Mouse (Mus musculus) spleen, adult 10 weeks (tissue): ENCODE data around the gene Arid3c. TPM values are rescaled to one million over a fixed set of nuclear protein-coding genes. Genes with fewer than 3 reads are reported as not detected.

Source experiments
- polyA plus RNA-seq: library from polyadenylated mRNA; stranded (reverse); fragments of 350-450 nt; fragmentation: Illumina TruSeq; extraction: RNeasy Lipid Tissue Mini Kit (QIAGEN cat#74804); gene quantifications from one replicate; pipeline ENCODE4 v1.2.3, GENCODE M21; 2015; ENCODE audit warnings: low replicate concordance; ENCODE audit not compliant: insufficient read depth

Gene Arid3c
- polyA plus RNA-seq, result not detected

DNA sequence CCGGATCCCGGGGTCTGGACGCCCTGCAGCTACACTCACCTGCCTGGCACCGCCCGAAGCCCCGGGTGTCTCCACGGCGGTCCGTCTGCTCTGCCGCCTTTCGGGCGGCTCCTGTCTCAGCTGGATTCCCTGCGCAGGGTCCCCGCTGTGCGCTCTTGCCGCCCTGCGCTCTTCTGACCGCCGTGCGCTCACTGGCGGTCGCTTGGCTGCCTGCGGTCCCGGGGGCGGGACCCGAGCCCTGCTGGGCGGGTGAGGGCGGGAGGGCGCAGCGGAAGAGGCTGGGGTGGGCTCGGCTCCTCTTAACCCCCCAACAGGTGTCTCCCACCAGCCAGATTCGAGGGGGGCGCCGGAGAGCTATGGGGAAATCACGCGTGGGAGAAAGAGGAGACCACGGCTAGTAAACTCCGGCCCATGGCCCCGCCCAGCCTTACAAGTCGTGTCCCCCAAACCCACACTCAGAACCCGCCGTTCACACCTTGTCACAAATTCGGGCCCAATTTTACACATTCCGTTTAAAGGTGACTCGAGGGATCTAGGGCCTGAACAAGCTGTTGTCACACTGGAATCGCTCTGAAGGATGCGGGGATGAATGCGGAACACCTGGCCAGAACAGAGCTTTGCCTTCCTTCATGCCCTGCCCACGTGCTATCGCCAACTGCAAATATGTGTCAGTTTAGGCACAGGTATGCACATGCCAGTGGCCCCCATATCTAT, at the start of gene Arid3c:
TSS of gene Arid3c (minus strand) at position 91 of the 714 bp plus-strand sequence.

DNA sequence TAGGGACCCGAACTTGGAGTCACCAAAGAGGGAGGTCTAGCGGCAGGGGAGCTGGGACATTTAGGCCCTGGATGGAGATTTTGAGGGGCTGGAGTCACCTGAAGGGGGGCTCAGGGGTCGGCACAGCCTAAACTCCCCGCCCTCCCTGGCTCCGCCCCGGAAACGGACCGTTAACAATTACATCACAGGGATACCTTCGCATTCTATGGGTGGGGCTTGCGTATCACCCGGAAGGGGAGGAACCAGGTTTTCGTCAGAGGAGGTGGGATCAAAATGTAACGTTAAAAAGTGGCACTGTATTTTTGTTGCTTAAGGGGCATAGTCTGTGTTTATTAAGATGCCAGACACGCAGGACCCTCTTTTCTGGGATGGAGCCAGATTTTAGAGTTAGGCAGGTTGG, 43.1 kb upstream of the Arid3c start, which contains the start of gene Ccl27a:
TSS of gene Ccl27a (minus strand) at position 246 of the 400 bp plus-strand sequence.

DNA sequence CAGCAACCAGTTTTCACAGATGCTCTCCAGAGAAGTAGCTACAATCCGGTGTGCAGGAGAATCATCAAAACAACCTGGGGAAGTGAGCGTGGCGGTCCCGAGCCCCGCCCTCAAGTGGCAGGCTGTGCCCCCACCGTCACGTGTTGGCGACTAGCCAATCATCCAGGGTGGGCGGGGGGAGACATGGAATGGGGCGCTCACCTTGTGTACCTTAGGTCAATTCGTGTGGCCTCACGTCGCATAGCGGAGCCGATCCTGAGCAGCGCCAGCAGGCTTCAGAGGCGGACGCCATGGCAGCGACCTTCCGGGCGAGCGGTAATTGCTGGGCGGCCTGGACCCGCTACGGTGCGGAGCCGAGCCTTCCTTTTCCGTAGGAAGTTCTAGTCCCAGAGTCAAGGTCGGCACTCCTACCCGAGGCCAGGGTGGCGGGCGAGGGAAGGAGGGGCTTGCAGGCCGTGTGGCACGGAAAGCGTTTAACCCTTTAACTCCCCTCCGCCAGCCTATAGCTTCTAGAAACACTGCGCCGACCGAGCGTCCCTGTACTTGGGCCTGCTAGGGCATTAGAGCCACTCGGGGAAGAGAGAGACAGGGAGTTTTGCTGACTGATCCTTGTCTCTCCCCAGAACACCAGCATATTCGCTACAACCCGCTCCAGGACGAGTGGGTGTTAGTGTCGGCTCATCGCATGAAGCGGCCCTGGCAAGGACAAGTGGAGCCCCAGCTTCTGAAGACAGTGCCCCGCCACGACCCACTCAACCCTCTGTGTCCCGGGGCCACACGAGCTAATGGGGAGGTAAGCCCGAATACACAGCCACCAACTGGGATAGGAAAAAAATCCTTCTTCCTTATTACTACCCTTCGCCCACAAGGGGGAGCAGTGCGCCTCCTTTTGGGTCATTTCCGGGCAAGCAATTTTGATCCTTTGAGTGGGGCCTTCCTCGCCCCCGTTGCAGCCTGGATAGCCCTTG, 24.7 kb upstream of the Arid3c start, which contains the start of gene Sigmar1:
TSS of gene Sigmar1 (minus strand) at position 820 of the 968 bp plus-strand sequence.

DNA sequence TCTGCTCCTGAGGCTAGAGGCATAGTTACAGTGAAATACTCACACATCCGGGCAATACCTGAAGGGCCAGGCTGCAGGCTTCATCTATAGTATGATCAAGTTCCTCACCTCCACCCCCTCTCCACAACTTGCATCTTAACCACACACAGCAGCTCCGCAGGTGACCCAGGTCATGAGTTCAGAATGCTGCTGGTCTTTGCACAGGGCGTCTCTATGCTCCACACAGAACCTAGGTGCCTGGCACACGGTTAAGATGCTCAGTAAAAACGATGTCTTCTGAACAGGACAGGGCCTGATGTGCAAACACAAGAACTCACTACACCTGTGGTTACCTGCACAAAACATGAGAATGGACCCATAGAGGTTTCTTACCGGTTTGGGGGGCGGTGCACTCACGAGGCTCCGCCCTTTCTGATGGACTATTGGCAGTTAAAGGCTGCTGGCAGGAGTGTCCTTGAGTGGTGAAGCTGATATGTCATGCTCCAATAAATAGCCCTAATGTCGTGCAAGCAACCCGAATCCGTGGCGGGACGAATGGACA, 23.9 kb upstream of the Arid3c start, which contains the start of gene Galt:
TSS of gene Galt (plus strand) at position 432 of the 541 bp plus-strand sequence.

DNA sequence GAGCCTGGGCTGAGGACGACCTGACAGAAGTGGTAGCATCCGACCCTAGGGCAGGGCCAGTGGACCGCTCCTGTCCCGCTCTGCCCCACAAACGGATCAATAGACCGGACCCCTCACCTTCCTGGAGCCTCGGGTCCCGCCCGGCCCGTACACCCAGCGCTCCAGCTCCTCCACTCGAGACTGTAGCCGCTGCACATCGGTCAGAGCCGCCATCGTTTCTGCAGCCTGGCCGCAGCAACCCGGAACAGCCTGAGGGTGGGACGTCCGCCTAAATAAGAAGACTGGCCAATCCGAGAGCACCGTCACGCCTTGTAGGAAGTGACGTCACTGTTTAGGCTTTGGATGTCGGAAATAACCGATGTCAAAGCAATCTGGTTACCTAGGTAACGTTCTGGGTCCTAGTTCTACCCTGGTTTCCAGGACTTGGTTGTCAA, 8.0 kb downstream of the Arid3c start, which contains the start of gene Dctn3:
TSS of gene Dctn3 (minus strand) at position 253 of the 434 bp plus-strand sequence.

DNA sequence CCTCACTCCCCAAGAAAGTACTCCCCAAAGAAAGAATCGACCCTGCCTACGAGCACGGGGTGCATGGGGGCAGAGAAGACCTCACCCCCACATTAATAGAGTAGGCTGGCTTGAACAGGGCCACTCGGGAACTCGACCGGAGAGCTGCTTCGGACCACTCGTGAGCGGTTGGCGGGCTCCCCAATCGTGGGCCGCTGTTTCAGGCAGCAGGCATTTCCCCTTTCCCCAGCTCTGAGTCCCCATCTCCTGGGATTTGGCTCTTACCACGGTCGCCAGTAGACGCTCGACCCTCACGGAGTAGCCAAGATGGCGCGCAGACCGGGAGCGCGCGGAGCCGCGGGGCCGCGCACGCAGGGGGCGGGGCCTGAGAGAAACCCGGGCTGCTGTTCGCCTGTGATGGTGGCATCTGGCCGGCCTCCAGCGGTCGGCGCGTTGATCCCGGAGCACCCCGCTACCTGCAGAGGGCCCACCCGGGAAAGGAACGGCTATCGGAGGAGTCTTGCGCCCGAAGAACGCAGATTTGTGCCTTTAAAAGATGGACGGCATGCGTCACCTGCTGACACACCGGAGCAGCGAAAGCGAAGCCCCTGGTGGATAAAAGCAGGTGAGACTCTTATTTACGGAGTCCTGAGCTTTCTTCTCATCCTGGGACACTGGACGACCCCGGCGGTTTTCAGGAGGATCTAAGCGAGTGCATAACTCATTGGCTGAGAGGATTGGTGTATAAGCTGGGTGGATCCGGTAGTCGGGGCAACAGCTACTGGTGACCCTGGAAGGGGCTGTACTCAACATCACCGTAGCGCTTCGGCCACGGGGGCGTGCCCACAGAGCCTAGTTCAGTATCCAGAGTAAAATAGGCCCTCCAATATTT, 17.5 kb downstream of the Arid3c start, which contains the start of gene Rpp25l:
TSS of gene Rpp25l (minus strand) at position 338 of the 871 bp plus-strand sequence.

DNA sequence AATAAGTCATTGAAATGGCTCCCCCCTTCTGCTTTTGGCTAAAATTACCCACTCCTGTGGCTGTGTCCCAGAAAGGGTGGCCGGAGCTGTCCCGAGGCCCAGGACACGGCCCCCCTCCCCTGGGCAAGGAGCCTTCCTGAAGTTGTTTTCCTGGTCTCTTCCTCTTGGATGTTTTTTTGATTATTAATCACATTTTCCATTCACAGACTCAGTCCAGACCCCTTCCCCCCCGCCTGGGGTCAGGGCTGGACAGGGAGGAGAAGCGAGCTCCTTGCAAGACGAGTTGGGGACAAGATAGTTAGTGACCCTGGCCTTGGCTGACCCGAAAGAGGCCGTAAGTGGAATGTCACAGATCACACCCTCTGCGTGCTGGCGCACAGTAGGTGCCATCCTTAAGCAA, 31.2 kb downstream of the Arid3c start, which contains the start of gene Il11ra1:
TSS of gene Il11ra1 (plus strand) at position 207 of the 400 bp plus-strand sequence.

DNA sequence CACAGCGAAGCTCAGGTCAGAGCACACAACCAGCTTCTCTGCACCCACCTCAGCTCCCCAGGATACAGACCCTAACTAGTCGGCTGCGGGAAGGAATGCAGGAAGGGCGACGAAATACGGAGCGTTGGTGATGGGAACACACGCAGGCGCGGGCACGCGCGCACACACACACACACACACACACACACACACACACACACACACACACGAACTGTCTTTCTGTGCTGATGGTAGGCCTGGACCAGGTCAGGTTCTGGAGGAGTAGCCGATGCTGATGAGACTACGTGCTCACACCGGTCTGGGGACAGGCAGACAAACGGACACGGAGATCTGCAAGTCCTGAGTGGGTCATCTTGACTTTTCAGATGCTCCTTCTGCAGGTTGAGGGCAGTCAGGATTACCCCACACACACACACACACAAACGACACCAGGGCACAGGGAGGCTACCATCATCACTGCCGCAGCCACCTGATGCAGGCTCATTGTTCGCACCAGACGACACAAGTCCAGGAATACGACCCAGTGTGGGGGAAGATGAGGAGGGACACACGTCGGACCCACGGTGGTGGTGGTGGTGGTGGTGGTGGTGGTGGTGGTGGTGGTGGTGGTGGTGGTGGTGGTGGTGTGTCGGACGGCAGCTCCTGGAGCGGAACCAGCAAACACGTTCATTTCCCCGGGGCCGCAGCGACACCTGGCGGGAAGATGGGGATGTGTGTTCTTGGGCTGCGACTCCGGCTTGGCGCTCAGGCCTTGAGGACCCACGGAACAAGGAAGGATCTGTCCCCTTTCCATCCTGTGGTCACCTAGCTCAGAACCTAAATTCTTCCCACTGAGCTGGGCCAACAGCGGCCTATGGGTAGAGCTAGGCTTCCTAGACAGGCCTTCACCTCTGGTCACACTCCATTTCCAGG, 33.8 kb downstream of the Arid3c start, which contains the start of gene Cntfr:
TSS of gene Cntfr (minus strand) at position 160 of the 912 bp plus-strand sequence.

Other genes with a start within 250 kb of the Arid3c start
- 1.3 TPM for gene AI464131, start 228.1 kb downstream of the Arid3c start, polyA plus RNA-seq
- not detected for gene 1110017D15Rik, start 213.8 kb downstream of the Arid3c start, polyA plus RNA-seq
- 13.6 TPM for gene Fam219a, start 161.6 kb downstream of the Arid3c start, polyA plus RNA-seq
- gene Dnaic1, start 161.4 kb downstream of the Arid3c start, polyA plus RNA-seq, result 0.66 TPM
- gene Enho, start 90.8 kb downstream of the Arid3c start, polyA plus RNA-seq, result not detected
- 1.3 TPM for gene Cntfr, start 34.1 kb downstream of the Arid3c start, polyA plus RNA-seq
- gene Il11ra1, start 31.2 kb downstream of the Arid3c start, polyA plus RNA-seq, result 67.0 TPM
- gene Rpp25l, start 17.6 kb downstream of the Arid3c start, polyA plus RNA-seq, result 10.1 TPM
- 27.5 TPM for gene Dctn3, start 8.0 kb downstream of the Arid3c start, polyA plus RNA-seq
- gene Galt, start 24.1 kb upstream of the Arid3c start, polyA plus RNA-seq, result 18.2 TPM
- gene Sigmar1, start 25.0 kb upstream of the Arid3c start, polyA plus RNA-seq, result 27.7 TPM
- 5.8 TPM for gene Ccl27a, start 43.1 kb upstream of the Arid3c start, polyA plus RNA-seq
- 10.9 TPM for gene Gm21541, start 172.5 kb upstream of the Arid3c start, polyA plus RNA-seq
- 1.7 TPM for gene Gm20878, start 210.4 kb upstream of the Arid3c start, polyA plus RNA-seq
- 0.48 TPM for gene Fam205a4, start 234.9 kb upstream of the Arid3c start, polyA plus RNA-seq